Mouse (Mus musculus): ENCODE results near the gene Gm10645. TPM values are rescaled to one million over a fixed set of nuclear protein-coding genes. Genes with fewer than 3 reads are reported as not detected.

Gene Gm10645
- total and polyA plus RNA-seq, 3 experiments: not detected

DNA sequence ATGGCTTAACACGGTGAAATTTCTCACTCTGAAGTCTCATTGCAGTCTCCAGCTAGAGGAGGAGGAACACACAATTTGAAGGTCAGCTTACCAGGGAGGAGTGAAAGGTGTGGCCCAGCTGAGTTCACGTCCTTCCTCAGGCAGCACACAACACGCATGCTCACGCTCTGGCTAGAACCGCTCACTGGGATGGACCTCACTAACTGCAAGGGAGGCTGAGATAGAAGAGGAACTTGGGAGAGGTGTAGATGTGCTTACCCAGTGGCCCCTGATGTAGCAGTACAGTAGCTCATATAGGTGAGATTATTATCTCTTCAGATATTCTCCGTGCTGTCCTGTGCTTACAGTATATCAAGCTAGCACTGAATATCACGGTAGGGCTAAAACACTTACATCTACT lies 44.7 kb upstream of the Gm10645 start:
- Histone ChIP-seq H3K4me1 (ENCODE audit: control insufficient read depth in 1 of 2, insufficient read depth in 2 of 2, low read length in 2 of 2) (peaks cover 0 to 6% of the 10 kb centered on the region in 2 experiments; a peak in 2 of 4 replicates), H3K4me3 (ENCODE audit: control insufficient read depth in 1 of 2, insufficient read depth in 1 of 2, low read depth in 2 of 2, low read length in 2 of 2) (no peak overlapping the region), H3K27me3 (ENCODE audit: control insufficient read depth in 1 of 2, insufficient read depth in 2 of 2, low read length in 2 of 2) (no peaks in the 10 kb centered on the region), H3K36me3 (ENCODE audit: control insufficient read depth in 1 of 2, insufficient read depth in 2 of 2, low read length in 2 of 2) (peaks cover 0 to 4% of the 10 kb centered on the region in 2 experiments; a peak in 2 of 4 replicates), H3K9me3 (replicated peaks; ENCODE audit: insufficient read depth, low read length) (no peaks in the 10 kb centered on the region), H3K9ac (ENCODE audit: control insufficient read depth, low read depth, low read length, poor library complexity, severe bottlenecking) (no peak overlapping the region), H3K27ac (ENCODE audit: control insufficient read depth, low read depth, low read length) (no peak overlapping the region), H3K79me2 (ENCODE audit: control insufficient read depth, insufficient read depth, low read length, poor library complexity) (no peaks in the 10 kb centered on the region)
- no peak for DNase-seq (ENCODE audit: low read depth, low spot score)
- TF ChIP-seq ZMIZ1 (IDR thresholded peaks at IDR 0.05; ENCODE audit: low read depth, low read length) (no peak), TAL1 (IDR thresholded peaks at IDR 0.05; ENCODE audit: low read length) (no peak)

DNA sequence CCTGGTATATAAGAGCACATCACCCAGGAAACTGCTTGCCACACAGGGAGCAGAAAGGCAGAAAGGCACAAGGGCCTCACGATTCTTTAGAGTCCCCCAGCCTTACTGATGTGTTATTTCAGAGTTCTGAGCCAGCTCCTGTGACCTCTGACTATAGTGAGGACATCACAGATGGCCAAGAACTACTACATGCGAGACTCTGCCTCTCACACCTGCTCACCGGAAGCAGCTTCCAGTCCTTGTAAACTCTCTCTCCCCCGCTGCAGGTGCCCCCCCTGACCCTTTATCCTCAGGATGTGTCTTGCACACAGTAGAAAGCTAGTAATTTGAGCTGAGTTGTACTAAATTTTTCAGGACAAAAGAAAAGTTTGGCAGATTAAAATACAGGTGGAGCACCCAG lies 43.6 kb upstream of the Gm10645 start:
- Histone ChIP-seq H3K4me1 (ENCODE audit: control insufficient read depth in 1 of 2, insufficient read depth in 2 of 2, low read length in 2 of 2) (no peaks in the 10 kb centered on the region; a peak in 1 of 4 replicates), H3K79me2 (ENCODE audit: control insufficient read depth, insufficient read depth, low read length, poor library complexity) (no peaks in the 10 kb centered on the region), H3K9ac (ENCODE audit: control insufficient read depth, low read depth, low read length, poor library complexity, severe bottlenecking) (no peak overlapping the region), H3K27ac (ENCODE audit: control insufficient read depth, low read depth, low read length) (no peak overlapping the region), H3K9me3 (replicated peaks; ENCODE audit: insufficient read depth, low read length) (no peaks in the 10 kb centered on the region), H3K27me3 (ENCODE audit: control insufficient read depth in 1 of 2, insufficient read depth in 2 of 2, low read length in 2 of 2) (no peaks in the 10 kb centered on the region), H3K4me3 (ENCODE audit: control insufficient read depth in 1 of 2, insufficient read depth in 1 of 2, low read depth in 2 of 2, low read length in 2 of 2) (no peak overlapping the region), H3K36me3 (ENCODE audit: control insufficient read depth in 1 of 2, insufficient read depth in 2 of 2, low read length in 2 of 2) (peaks cover 0 to under 1% of the 10 kb centered on the region in 2 experiments; a peak in 1 of 4 replicates)
- no peak for TF ChIP-seq POLR2AphosphoS5 (IDR thresholded peaks at IDR 0.05; ENCODE audit: borderline replicate concordance, low read depth, low read length)
- TF ChIP-seq NELFE (IDR thresholded peaks at IDR 0.05; ENCODE audit: low read depth, low read length): no peak
- no peak for TF ChIP-seq TCF12 (IDR thresholded peaks at IDR 0.05; ENCODE audit: low read depth, low read length)
- no peak for TF ChIP-seq NRF1 (IDR thresholded peaks at IDR 0.05; ENCODE audit: insufficient read depth, low read depth, low read length, poor library complexity, severe bottlenecking)
- TF ChIP-seq TBP (IDR thresholded peaks at IDR 0.05; ENCODE audit: low read depth, low read length): no peak
- no peak for TF ChIP-seq ELF1 (IDR thresholded peaks at IDR 0.05; ENCODE audit: low read depth, low read length)
- TF ChIP-seq EP300 (IDR thresholded peaks at IDR 0.05; ENCODE audit: low read depth in 1 of 2, low read length in 2 of 2): no peak
- no peak for TF ChIP-seq CTCF (IDR thresholded peaks at IDR 0.05 in 2 of 3, conservative IDR thresholded peaks at IDR 0.05 in 1 of 3; ENCODE audit: control insufficient read depth in 1 of 3, insufficient read depth in 1 of 3, low read depth in 2 of 3, low read length in 3 of 3, poor library complexity in 1 of 3, severe bottlenecking in 1 of 3)
- no peak for TF ChIP-seq MXI1 (IDR thresholded peaks at IDR 0.05; ENCODE audit: low read depth, low read length)
- no peak for TF ChIP-seq HCFC1 (IDR thresholded peaks at IDR 0.05; ENCODE audit: low read depth, low read length)
- no peak for TF ChIP-seq USF2 (IDR thresholded peaks at IDR 0.05; ENCODE audit: borderline replicate concordance in 1 of 2, insufficient read depth in 1 of 2, low read depth in 1 of 2, low read length in 2 of 2)
- no peak for TF ChIP-seq MAFK (IDR thresholded peaks at IDR 0.05; ENCODE audit: borderline replicate concordance, low read depth, low read length)
- no peak for TF ChIP-seq TAL1 (IDR thresholded peaks at IDR 0.05; ENCODE audit: low read length)
- no peak for TF ChIP-seq JUND (IDR thresholded peaks at IDR 0.05; ENCODE audit: low read depth, low read length)
- TF ChIP-seq BHLHE40 (IDR thresholded peaks at IDR 0.05; ENCODE audit: borderline replicate concordance, low read depth, low read length): no peak
- no peak for TF ChIP-seq USF1 (IDR thresholded peaks at IDR 0.05; ENCODE audit: low read depth, low read length)
- TF ChIP-seq E2F4 (IDR thresholded peaks at IDR 0.05; ENCODE audit: borderline replicate concordance, low read depth, low read length): no peak
- no peak for DNase-seq (ENCODE audit: low read depth, low spot score)
